Mouse (Mus musculus) lung, postnatal 0 days (tissue): ENCODE measurements around the gene Msi2.

Source experiments
- CTCF ChIP-seq: IDR thresholded peaks from 2 replicates; pipeline ENCODE4 v1.5.1; 2016; ENCODE audit warnings: antibody characterized with exemption, mild to moderate bottlenecking
- EP300 ChIP-seq: IDR thresholded peaks from 2 replicates; pipeline ENCODE4 v1.6.1; 2016; ENCODE audit warnings: antibody characterized with exemption, mild to moderate bottlenecking, control low read depth

- TF ChIP-seq CTCF (no peak), EP300 (no peak)
Measured at GRCm38 (mm10) chr11:88645821-88646220, 72.5 kb downstream of the Msi2 start.
